Mouse (Mus musculus): ENCODE data around the gene Tns1.

Gene Tns1

DNA sequence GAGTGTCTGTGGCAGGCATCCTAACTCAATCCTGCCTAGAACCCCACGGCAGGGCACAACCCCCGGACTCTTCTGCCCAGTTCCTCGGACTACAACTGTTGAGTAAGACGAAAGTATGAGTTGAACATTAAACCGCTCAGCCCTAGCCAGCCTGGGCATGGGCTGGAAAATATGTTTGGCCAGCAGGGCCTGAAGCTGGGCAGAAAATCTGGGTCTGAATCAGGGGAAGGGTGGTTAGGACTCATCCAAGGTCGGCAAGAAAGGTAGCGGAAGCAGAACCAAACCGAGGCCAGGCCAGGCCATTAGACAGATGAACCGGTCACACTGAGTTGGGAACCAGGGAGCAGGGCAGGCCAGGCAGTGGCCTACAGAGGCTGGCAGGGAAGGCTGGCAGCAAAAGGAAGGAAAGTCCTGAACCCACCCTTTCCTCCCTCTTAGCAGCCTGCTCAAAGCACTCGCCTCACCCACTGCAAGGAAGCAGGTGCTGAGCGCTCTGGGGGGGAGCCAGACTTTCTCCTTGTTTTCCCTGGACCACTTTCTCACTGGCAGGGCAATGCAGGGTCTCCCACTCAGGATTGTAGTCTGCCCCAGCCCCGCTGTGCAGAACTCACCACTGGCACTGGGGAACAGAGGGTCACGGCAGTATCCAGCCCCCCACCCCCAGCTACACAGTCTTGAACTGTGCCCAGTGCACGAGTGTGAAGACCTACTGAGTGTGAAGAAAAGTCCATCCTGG lies 110.8 kb downstream of the Tns1 start:
- DNase-seq (ENCODE audit: low spot score) = no peak

DNA sequence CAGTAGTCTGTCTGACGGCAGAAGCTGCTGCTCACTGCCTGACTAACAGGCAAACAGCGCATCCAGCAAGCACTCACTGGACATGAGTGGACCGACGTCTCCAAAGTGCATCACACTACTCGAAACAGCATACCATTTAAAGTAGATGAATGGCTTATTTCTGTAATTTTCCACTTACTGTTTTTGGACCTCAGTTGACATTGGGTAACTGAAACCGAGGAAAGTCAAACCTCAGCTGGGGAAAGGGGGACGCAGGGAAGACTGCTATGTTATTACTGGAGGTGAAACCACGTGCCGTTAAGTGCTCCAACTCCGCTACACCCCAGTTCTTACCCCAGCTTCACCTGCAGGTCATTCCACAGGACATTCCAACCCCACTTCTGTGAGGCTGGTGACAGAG lies 111.5 kb downstream of the Tns1 start:
- DNase-seq (ENCODE audit: low spot score) = no peak

DNA sequence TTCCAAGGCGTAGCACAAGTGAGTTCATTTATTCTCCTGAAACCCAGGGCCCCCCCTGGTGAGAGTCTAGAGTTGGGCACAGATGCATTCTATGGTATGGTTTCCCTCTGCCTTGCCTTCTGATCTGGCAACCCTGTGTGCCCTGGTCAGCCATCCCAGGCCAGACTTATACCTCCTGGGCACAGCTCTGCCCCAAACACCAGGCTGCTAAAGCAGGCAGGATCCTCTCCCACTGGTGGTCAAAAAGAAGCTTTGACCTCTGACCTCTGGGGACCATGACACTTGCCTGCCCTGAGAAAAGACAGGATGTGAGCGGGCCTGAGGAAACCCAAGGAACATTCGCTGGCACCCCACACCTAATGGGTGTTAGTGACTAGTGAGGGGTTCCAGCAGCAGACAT lies 114.8 kb downstream of the Tns1 start:
- no peak for DNase-seq (ENCODE audit: low spot score)

DNA sequence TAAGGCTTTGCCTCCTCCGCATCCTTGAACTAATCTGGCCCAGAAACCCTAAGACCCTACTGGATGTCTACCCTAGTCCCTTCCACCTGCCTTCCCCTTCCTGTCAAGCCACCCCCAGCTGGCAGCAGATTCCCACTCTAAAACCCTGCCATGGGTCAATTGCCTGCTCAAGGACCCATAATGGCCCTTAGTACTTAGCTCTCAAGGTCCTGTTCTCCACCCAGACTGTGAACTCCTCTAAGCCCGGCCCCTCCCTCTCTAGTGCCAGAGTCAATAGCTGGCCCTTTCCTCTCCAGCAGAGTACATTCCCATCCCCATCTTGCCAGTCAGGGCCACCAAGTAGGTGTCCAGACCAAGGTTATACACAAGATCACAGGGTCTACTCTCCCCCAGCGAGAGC lies 115.3 kb downstream of the Tns1 start:
- no peak for DNase-seq (ENCODE audit: low spot score)

DNA sequence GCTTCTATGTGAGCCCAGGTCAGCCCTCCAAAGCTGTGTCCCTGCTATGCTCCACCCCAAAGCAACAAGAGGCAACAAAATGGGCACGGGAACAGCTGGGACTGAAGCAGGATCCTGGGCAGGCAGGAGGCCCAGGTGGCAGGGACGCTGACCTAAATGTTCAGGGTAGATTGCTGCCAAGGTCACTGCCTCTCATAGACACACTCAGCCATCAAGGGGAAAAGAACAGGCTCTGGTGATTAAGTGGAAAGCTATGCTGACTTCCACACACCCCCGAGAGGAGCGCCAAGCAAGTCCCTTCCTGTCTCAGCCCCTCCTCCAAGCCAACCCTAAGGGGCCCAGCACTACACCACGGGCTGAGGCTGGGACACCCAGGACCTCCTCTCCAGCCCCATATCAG lies 115.8 kb downstream of the Tns1 start:
- DNase-seq (ENCODE audit: low spot score) = no peak

DNA sequence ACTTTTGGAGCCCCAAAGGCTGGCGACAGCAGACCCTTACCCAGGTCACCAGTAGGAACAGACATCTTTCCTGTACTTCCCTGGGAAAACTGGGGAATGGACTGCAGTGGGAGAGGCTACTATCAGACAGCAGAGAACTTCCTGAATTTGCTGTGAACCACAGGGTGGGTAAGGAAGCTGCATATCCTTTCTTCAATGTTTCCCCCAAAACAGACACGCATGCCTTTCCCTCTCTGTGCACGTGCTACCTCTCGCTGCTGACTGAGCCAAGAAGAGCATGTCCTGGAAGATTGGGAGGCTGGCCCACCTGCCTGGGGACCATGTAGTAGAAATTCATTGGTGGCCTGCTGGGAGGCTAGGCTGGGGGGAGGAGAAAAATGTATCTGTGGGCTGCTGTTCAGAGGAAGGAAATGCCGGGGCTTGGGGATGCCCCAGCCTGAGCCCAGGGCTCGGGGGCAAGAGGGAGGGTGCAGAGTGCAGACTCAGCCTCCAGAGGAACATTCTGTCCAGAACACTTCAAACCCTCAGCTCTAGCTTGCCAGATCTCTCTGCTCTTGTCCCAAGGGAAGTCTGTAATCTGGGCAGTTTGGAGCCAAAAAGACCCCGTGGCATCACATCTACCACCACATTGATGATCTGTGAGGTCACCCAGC lies 116.7 kb downstream of the Tns1 start:
- no peak for DNase-seq (ENCODE audit: low spot score)

DNA sequence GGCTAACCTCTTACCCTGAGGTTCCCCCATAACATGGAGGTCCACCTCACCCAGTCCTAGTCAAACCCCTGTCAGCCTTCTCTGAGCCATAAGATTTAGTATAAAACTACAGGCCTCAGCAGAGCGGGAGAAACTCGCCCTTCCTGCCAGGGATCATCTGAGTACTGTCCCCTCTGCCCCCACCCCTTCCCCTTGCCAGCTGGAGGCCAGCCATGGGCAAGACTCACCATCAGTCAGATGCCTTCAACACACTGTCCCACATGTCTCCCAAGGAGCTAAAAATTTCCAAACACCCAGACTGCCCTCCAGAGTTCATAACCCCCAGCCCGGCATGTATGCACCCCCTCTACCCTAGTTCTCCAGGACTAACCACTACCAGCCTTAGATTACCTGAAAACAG lies 119.2 kb downstream of the Tns1 start:
- DNase-seq (ENCODE audit: low spot score) = no peak

DNA sequence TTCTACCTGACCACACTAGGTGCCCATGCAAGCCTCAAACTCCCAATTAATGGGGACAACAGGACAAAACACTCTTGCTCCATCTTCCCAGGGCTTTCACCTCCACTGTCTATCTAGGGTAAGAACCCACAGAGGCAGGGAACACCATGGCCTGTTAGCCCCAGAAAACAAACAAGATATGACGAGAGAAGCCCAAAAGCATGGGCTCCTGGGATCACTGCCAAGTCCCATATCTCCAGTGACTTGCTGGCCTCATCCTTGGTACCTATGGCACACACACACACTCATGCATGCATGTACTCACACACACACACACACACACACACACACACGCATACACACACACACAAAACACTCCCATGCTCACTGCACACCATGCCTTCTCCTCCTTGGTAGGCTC lies 120.5 kb downstream of the Tns1 start:
- DNase-seq (ENCODE audit: low spot score) = no peak

DNA sequence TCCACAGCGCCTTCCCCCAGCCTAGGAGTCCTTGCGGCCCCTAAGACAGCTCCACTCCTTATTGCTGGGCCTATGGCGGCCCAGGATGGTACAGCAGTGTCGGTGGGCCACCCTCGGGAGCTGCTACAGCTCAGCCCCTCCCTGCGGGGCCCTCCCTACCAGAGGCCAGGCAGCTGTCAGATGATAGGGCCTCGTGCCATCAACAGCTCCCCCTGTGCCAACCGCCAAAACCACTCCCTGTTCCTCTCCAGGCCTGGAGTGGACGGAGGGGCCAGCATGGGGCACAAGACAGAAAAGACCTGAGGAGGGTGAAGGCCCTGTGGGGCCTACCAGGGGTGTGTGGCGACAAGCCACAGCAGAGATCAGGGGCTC lies 122.8 kb downstream of the Tns1 start:
- no peak for DNase-seq (ENCODE audit: low spot score)

DNA sequence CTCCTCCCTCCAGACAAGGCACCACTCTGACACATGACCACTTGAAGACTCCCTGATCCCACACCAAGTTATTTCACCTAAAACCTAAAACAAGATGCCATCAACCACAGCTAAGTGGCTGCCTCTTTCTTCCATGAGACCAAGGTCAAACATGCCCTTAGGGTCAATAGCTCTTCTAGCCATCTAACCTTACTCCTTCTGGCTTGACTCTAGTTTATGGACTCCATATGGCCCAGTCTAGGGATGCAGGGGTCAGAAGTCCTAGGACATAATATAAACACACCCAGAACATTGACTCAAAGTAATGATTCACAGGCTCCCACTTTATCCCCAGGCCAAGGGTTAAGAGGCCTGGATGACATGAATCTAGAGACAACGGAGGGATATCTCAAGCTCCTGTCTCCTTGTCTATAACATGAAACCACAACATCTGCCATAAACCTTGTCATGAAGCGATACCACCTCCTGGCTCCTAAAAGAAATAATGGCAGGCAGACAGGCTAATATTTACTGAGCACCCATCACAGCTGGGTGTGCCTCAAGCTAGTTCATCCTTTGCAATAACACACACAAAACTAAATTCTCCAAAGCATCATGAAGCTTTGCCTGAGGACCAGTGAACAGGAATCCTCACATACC lies 123.3 kb downstream of the Tns1 start:
- peak; percentile 55 for DNase-seq (ENCODE audit: low spot score)

DNA sequence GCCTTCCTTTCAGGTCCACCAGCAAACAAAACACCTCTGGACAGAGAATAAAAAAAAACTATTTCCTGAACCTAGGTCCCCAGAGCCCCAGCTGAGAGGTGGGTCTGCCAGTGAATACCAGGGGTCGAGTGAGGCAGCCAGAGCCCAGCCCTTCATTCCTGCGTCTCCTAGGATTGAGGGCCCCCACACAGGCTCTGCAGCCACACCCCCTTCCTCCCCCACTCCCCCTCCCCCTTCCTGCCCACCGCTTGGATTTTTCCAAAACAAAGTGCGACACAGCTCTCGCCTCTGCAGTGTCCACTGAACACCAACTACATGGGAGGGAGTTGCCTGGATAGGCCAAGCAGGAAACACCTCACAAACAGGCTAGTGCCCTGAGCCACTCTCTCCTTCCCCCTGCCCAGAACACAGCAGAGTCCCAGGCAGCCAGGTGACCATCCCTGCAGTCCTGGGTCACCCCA lies 124.0 kb downstream of the Tns1 start:
- peak; percentile 60 for DNase-seq (ENCODE audit: low spot score)

DNA sequence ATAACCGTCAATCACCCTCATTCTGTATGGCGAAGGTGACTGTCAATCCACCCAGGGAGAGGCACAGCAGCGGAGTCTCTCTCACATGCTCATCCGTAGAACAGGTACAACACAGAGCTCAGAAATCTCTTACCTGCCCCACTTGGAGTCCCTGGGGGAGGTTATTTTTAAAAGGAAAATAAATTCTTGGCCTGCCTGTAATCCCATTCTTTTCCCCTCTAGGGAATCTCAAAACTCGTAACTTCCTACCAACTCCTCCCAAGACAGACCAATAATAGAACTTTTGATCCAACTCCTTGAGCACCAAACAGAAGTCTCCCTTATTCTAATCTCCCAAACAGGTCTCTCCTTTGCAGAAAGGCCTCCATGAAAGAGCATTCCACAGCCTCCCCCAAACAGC lies 124.7 kb downstream of the Tns1 start:
- no peak for DNase-seq (ENCODE audit: low spot score)

DNA sequence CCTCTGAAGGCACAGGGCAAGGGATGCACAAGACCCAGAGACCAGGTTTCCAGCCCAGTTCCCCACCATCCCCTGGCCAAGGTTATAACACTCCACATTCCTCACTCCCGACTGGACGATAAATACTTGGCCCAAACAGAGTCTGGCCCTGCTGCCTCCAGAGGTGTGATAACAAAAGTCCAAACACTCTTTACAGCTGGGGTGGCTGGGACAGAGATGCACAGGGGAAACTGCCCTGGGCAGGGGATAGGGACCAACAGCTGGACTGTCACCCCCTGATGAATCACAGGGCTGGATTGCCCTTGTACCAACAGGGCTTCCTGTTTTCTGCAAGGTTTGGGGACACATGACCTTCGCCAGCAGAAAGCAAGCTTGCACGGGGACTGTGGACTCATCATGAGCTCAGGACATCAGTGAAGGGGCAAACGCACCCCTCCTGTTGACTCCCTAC lies 125.3 kb downstream of the Tns1 start:
- DNase-seq (ENCODE audit: low spot score) = no peak

DNA sequence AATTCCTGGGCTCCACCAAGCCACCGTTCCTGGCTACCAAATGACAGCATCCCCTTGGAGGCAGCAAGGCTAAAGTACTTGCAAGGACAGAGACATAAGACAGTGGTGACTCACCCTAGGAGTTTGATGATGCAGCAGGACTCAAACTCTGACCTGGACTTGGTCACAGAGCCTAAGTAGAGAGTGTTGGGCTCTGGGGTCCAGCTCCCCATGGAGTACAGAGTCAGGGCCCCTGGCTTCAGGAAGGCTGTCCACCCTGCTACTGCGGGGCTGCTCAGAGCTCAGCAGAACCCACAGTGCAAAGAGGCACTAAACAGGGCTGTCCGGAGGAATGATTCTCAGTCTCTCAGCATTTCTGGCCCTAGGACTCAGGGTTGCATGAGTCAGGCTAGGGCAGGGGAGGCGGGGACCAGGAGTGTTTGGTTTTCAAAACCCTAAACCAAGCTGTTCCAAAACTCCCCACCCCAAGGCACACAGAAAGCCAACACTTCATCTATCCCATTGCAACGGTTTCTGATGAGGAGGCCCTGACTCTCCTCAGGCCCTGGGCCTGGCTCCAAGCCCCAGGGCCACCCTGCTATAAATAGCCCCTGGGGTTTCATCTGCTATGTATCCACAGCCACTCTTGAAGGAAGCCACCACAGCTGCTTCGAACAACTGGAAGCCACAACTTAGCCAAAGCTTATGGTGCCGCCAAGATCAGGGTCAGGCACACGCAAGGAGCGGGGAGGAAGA lies 126.0 kb downstream of the Tns1 start:
- DNase-seq (ENCODE audit: low spot score) = no peak

DNA sequence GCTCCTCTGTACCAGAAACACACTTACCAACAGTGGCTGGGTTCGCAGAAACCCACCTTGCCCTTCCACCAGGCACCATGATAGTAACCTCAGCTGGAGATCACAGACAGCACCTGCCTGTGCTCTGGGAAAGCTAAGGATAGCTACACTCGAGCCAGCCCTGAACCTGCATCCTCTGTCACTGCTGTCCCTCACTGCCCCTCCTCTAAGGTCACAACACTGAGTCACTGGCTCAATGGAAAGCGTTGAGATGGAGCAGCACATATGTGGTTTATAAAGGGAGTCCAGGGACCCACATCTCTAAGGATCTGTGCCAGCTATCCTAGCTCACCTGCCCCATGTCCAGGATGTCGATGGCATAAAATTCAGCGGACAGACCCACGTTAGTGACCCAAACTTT lies 126.9 kb downstream of the Tns1 start:
- DNase-seq (ENCODE audit: low spot score) = no peak

DNA sequence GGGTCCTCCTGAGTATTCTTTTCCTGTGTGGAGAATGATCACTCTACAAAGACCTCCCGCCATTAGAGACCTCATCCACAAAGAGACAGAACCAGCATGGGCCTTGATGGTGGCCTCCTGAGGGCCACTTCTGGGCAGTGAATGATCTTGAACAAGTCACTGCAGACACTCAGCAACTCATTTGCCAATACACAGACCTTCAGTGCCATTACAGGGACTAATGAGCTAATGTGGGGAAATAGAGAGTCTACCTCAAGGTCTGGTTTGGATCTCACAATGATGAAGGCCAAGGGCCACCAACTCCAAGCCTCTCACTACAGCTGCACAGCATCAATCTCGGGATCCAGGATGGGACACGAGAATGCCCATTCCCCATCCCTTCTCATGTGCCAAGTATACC lies 127.6 kb downstream of the Tns1 start:
- DNase-seq (ENCODE audit: low spot score) = no peak

DNA sequence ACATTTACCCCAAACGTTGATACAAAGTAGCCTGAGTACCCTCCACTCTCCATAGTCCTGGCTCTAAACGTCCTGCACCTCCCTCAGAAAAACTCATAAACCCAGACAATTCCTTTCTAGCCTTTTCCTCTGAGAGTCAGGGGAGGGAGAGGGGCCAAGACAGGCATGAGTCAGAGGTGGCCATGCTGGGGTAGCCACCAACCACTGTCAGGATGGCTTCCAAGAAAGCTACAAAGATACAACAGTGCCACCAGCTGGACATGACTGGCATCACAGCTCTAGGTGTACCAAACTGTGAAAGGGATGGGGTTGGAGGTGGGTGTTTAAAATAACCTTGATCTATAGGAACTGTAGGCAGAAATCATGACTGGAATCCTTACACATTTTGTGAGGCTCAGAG lies 128.0 kb downstream of the Tns1 start:
- peak; percentile 81 for DNase-seq (ENCODE audit: low spot score)

DNA sequence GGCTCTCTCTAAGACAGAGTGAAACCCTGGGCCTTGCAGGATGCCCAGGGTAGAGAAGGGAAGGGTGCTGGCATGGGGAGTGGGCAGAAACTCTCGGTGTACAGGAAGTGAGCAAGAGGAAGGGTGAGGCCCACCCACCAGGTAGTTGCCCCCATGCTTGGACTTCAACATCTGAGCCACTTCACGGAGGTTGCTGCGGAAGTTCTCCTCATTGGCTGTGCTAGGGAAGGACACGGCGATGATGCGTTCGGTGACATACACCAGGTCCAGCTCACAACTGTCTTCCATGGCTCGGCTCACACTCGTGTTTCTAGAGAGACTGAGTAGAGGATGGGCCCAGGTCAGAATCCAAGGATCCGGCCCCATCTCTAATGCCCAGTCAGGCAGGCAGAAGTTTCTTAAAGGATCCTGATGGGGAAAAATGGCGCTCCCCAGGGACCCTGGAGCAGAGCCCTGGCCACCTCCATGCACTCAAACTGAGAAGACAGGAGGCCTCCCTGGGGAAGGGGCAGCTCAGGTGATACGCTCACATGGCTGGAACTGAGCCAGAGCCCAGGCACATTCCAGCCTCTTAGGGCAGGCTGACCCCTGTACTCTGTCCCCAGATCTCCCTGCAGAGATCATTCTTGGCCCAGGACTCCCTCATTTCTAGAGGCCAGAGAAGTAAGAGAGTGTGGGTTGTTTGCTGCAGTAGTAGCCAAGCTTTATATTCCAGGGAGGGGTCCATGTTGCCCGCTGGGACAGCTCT lies 129.0 kb downstream of the Tns1 start:
- no peak for DNase-seq (ENCODE audit: low spot score)

DNA sequence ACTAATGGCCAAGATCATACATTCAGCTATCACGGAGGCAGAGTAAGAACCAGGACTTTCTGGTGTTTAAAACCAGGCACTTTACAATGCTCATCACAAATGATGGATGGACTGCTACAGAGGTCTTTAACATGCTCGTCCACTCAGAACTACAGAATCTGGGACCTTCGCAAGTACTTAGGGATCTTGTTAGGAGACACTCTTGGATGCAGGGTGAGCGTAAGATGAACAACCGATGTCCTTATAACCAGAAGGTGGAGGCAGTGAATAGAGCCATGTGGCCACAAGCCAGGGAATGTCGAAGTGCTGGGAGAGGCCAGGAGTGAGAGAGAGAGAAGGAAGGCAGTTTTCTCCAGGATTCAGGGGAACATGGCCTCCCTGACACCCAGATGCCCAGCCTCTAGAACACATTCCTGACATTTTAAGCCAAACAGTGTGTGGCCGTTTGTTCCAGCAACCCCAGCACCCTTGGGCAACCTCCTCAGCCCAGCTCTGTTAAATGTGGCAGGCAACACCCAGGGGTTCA lies 130.3 kb downstream of the Tns1 start:
- DNase-seq (ENCODE audit: low spot score) = no peak

DNA sequence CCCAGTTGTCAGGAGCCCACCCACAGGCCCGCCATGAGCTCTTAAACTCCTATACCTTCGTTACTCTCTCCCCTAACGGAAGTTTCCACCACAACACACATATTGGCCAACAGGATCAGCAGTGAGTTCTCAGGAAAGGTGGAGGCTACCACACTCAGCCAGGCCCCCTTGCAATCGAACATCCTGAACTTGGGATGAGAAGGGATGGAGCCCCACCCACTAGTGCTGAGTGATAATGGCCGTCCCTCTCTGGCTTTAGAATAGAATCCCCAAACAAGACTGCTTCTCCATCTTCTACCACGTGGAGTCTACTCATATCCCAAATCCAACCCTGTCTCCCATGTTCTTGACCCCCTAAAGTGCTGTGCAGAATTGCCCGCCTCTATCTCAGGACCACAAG lies 131.0 kb downstream of the Tns1 start:
- no peak for DNase-seq (ENCODE audit: low spot score)

DNA sequence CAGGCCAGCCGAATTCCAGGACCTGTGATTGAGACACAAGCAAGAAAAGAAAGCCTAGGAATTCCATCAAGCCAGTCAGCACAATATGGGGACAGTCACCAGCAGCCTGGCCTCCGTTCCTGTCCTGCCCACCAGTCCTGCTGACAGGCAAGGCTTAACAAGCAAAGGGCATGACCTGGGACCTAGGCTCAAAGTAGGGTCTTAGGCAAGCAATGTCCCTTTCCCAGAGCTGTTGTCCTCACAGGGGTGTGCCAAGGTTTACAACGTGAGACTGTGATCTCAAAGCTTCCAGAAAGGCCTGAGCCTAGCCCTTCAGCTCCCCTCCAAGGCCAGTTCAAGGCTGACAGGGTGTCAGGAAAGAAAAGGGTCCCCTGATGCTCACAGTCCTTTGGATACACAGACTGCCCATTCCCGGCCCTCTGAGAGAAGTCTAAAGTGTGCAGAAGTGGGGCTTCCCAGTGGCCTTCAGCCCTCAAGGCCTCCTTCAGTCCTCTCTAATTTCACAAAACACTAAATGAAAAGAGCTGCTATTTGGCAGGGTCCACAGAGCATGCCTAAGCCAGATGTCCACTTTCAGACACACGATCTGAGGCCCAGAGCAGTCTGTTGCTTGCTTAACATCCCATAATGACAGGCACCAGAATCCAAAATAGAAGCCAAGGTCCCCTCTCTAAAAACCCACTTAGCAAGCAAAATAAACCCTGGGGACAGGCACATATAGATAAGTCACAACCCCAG lies 131.9 kb downstream of the Tns1 start:
- DNase-seq (ENCODE audit: low spot score) = no peak

All from embryo, embryonic 10.5 days (tissue).